18 mouse cellular contexts compared by ENCODE assay signal in genomic region chr12:71183736-71184135, GRCm38 (mm10).
"Had no signal": no experiment of that assay in that cellular context is flagged by ENCODE, and none has a peak within 500 bp of the region (broad histone marks: within the 10 kb centered on the region; RNA-seq: fewer than 3 reads in every experiment).

No protein-coding gene starts in this region.

- H3K9ac ChIP-seq: liver, postnatal 0 days; lung, embryonic 15.5 days; midbrain, embryonic 13.5 days; midbrain, embryonic 15.5 days; neural tube, embryonic 12.5 days had no signal

- H3K4me3 ChIP-seq: lung, embryonic 15.5 days; megakaryocyte, embryonic 14.5 days; midbrain, embryonic 13.5 days; midbrain, embryonic 15.5 days; neural tube, embryonic 12.5 days had no signal

- H3K9me3 ChIP-seq: lung, embryonic 15.5 days; megakaryocyte, embryonic 14.5 days; midbrain, embryonic 13.5 days; midbrain, embryonic 15.5 days; neural tube, embryonic 12.5 days had no signal

- ATAC-seq: liver, postnatal 0 days; lung, postnatal 0 days; midbrain, embryonic 13.5 days; midbrain, embryonic 15.5 days had no signal

- H3K4me2 ChIP-seq: lung, embryonic 15.5 days; midbrain, embryonic 11.5 days; midbrain, embryonic 13.5 days; midbrain, embryonic 15.5 days; neural tube, embryonic 12.5 days had no signal

- DNase-seq: liver, postnatal 0 days; lung, adult 2 months; lung, postnatal 14 days; retina, postnatal 1 day; right cerebral cortex, adult 18-20 months; right cerebral cortex, postnatal 25 days; right cerebral cortex, postnatal 4 days; thymus, adult 18-20 months; thymus, postnatal 14 days; thymus, postnatal 36 days had no signal

- H3K27ac ChIP-seq: lung, embryonic 15.5 days; macrophage; midbrain, embryonic 13.5 days; midbrain, embryonic 15.5 days; neural tube, embryonic 12.5 days had no signal

- H3K27me3 ChIP-seq: lung, embryonic 15.5 days; megakaryocyte, embryonic 14.5 days; midbrain, embryonic 13.5 days; midbrain, embryonic 15.5 days; neural tube, embryonic 12.5 days had no signal

- H3K4me1 ChIP-seq: lung, embryonic 15.5 days; midbrain, embryonic 13.5 days; midbrain, embryonic 15.5 days; neural tube, embryonic 12.5 days had no signal
